Mouse (Mus musculus) liver, adult 2 months (tissue): ENCODE results near the gene Gm44805. TPM values are rescaled to one million over a fixed set of nuclear protein-coding genes. Genes with fewer than 3 reads are reported as not detected.

Experiments
- DNase-seq: peaks from one replicate; pipeline ENCODE4 v3.0.0-alpha.2; 2011; ENCODE audit warnings: low read depth, low spot score; ENCODE audit errors: extremely low read depth
- H3K27ac ChIP-seq: fragments of 200-500 bp; replicated peaks from 2 replicates; pipeline ENCODE4 v1.5.1; 2012; ENCODE audit warnings: low read depth, mild to moderate bottlenecking, control low read depth, inconsistent platforms, low read length; ENCODE audit not compliant: insufficient read depth
- H3K27me3 ChIP-seq: fragments of 200-500 bp; 2 replicates; pipeline ENCODE4 v1.6.1; 2012; ENCODE audit warnings: mild to moderate bottlenecking, moderate library complexity, low read length, inconsistent platforms; ENCODE audit not compliant: control insufficient read depth, insufficient read depth
- H3K36me3 ChIP-seq: fragments of 200-500 bp; 2 replicates; pipeline ENCODE4 v1.6.1; 2012; ENCODE audit warnings: low read length, inconsistent platforms; ENCODE audit not compliant: control insufficient read depth, insufficient read depth
- H3K4me1 ChIP-seq: fragments of 200-500 bp; 2 replicates; pipeline ENCODE4 v1.6.1; 2011; ENCODE audit warnings: low read length; ENCODE audit not compliant: control insufficient read depth, insufficient read depth
- H3K4me3 ChIP-seq: fragments of 200-500 bp; 2 replicates; pipeline ENCODE4 v1.5.1; 2011; ENCODE audit warnings: low read depth, mild to moderate bottlenecking, control low read depth, low read length, moderate library complexity; ENCODE audit not compliant: insufficient read depth
- H3K79me2 ChIP-seq: fragments of 200-500 bp; 2 replicates; pipeline ENCODE4 v1.6.1; 2012; ENCODE audit warnings: inconsistent platforms, mild to moderate bottlenecking, low read length, moderate library complexity; ENCODE audit not compliant: control insufficient read depth, insufficient read depth
- H3K9ac ChIP-seq: fragments of 200-500 bp; 2 replicates; pipeline ENCODE4 v1.6.1; 2012; ENCODE audit warnings: low read depth, mild to moderate bottlenecking, control low read depth, inconsistent platforms, low read length
- CTCF ChIP-seq: fragments of 200-500 bp; IDR thresholded peaks from 2 replicates; pipeline ENCODE4 v1.5.1; 2011; ENCODE audit warnings: low read depth, low read length, control low read depth
- POLR2A ChIP-seq: fragments of 200-500 bp; IDR thresholded peaks from 2 replicates; pipeline ENCODE4 v1.6.1; 2011; ENCODE audit warnings: low read length, control low read depth; ENCODE audit not compliant: insufficient read depth; ENCODE audit errors: extremely low read depth
- WGBS: fragments of 180-500 bp; shearing (Covaris S2); methylation state at CpG from one replicate; pipeline ENCODE4 v1.1.7; 2018; 5-methylcytosine and 5-hydroxymethylcytosine counted together
- polyA plus RNA-seq: library from polyadenylated mRNA; depleted of rRNA; stranded (reverse); fragments of >200 nt; gene quantifications from 2 replicates; pipeline ENCODE4 v1.2.3, GENCODE M21; 2012
- total RNA-seq: library from RNA; depleted of rRNA; stranded (reverse); fragments of >200 nt; gene quantifications from 2 replicates; pipeline ENCODE4 v1.2.3, GENCODE M21; 2014

Gm44805 gene
- total and polyA plus RNA-seq, 2 experiments, result 38.2 to 86.3 TPM

DNA sequence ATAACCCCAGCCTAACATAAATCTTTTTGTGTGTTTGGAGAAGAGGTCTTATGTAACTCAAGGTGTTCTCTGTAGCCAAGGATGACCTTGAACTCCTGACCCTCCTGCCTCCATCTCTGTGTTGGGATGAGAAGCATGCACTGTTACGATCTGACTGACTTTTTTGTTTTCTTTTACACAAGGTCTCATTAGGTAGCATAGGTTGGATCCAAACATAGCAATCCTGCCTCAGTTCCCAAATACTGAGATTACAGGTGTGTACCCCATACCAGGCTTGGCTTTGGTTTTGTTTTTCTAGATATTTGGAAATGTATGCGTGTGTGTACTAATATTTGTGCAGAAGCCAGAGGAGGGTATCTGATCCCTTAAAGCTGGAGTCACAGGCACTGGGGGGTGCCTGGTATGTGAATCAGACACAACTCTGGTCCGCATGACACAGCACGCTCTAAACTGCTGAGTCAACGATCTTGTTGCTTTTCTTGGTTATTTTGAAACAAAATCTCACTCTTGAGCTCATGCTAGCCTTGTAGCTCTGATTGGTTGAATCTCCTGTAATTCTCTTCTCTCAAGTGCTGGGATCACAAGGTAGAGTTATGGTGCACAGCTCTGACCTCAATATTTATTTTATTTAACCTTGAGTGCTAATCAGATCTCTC lies 37.2 kb upstream of the Gm44805 start:
- no peak overlapping the region for H3K4me3 ChIP-seq
- TF ChIP-seq CTCF, result no peak
- TF ChIP-seq POLR2A, result no peak
- no peak overlapping the region for H3K27ac ChIP-seq
- WGBS, result 78% methylated on average over 5 of the region's 5 CpGs
- H3K36me3 ChIP-seq, result peaks cover 2% of the 10 kb centered on the region; the same call in 1 of the 2 replicates
- H3K79me2 ChIP-seq, result 0 out of 2 replicates have a peak, but pooled peaks cover 3% of the 10 kb centered on the region
- H3K27me3 ChIP-seq, result no peaks in the 10 kb centered on the region
- peaks cover 6% of the 10 kb centered on the region for H3K4me1 ChIP-seq
- no peak overlapping the region for H3K9ac ChIP-seq
- no peak for DNase-seq

DNA sequence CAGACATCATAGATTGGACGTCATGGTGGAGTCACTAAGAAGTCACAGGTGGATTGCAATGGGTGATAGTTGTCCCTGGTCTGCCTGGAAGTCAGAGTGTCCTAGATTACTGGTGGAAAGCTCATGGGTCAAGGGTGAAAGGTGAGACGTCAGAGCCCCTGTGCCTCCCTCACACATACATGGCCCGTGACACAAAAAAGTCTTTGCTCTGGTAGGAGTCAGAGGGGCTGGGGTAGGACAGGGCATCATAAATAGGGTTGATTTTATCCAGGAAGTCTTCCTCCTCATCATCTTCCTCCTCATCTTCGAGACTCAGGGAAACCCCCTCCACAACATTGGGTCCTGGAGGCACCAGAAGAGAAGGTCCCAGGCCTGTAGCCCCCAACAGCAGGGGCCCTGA lies 36.1 kb upstream of the Gm44805 start:
- WGBS, result 81% methylated on average over 4 of the region's 4 CpGs

DNA sequence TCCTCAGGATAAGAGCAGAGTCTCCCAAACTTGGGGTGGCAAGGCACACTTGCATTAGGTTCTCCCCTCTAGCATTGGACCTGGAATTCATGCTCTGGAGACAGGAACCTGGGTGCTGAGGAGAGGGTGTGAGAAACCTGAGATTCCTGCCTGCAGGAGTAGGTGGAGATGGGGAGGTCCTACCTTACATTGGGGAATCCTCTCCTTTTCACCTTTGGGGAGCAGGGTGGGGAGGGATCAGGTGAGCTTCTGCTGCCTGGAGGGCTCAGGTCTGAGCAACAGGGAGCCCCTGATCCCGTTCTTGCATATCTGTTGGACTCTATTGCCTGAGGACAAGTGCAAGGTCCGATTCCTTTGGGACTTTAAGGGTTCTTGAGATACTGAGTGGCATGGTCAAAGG lies 35.6 kb upstream of the Gm44805 start:
- no peak for TF ChIP-seq POLR2A
- no peak for TF ChIP-seq CTCF
- H3K4me1 ChIP-seq, result peaks cover 6% of the 10 kb centered on the region
- no peak overlapping the region for H3K27ac ChIP-seq
- H3K9ac ChIP-seq, result no peak overlapping the region
- WGBS, result 69% methylated on average over 2 of the region's 2 CpGs
- 0 out of 2 replicates have a peak, but pooled peaks cover 3% of the 10 kb centered on the region for H3K79me2 ChIP-seq
- H3K36me3 ChIP-seq, result peaks cover 5% of the 10 kb centered on the region; the same call in 1 of the 2 replicates
- no peak for DNase-seq
- no peaks in the 10 kb centered on the region for H3K27me3 ChIP-seq
- H3K4me3 ChIP-seq, result no peak overlapping the region

More for the DNA sequence above, 36.1 kb upstream of the Gm44805 start:
- TF ChIP-seq CTCF (no peak), POLR2A (no peak)
- no peak for DNase-seq
- Histone ChIP-seq H3K27me3 (no peaks in the 10 kb centered on the region), H3K9ac (no peak overlapping the region), H3K4me1 (peaks cover 6% of the 10 kb centered on the region), H3K79me2 (0 out of 2 replicates have a peak, but pooled peaks cover 3% of the 10 kb centered on the region), H3K4me3 (no peak overlapping the region), H3K27ac (no peak overlapping the region), H3K36me3 (peaks cover 3% of the 10 kb centered on the region; the same call in 1 of the 2 replicates)

DNA sequence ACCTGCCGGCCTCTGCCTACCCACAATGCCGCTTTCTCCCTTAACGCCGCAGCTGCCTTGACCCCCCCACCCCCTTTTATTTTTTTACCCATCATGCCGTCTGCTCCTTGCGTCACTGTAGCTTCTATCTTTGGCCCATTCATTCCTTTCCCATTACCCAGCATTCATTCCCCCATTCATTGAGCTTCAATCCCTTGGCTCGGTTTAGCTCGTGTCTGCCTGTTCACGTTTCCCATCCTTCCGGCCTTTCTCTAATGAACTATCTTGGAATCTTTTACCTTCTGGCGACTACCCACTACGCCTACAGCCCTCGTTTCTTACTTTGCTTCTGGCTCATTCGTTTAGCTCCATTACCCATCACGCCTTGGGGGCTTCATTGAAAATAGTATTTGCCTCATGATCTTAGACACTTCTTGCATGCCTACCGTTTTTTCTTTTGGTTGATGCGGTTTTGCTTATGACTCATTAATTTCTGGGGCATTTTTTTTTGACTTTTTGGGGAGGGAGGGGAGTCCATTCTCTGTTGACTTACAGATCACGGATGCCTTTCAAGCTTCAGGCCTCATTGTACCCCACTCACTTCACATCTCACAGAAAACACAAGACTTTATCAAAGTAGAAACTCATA lies 34.9 kb upstream of the Gm44805 start:
- 6% methylated on average over 18 of the region's 18 CpGs for WGBS
- H3K4me1 ChIP-seq, result peaks cover 6% of the 10 kb centered on the region
- TF ChIP-seq CTCF, result no peak
- TF ChIP-seq POLR2A, result no peak
- 0 out of 2 replicates have a peak, but pooled peaks cover 3% of the 10 kb centered on the region for H3K79me2 ChIP-seq
- DNase-seq, result peak; percentile 85
- H3K27ac ChIP-seq, result peak overlapping the region; percentile 87
- peaks cover 5% of the 10 kb centered on the region; the same call in 1 of the 2 replicates for H3K36me3 ChIP-seq
- peak overlapping the region; percentile 68 for H3K9ac ChIP-seq
- peak overlapping the region; percentile 63 for H3K4me3 ChIP-seq
- H3K27me3 ChIP-seq, result no peaks in the 10 kb centered on the region

DNA sequence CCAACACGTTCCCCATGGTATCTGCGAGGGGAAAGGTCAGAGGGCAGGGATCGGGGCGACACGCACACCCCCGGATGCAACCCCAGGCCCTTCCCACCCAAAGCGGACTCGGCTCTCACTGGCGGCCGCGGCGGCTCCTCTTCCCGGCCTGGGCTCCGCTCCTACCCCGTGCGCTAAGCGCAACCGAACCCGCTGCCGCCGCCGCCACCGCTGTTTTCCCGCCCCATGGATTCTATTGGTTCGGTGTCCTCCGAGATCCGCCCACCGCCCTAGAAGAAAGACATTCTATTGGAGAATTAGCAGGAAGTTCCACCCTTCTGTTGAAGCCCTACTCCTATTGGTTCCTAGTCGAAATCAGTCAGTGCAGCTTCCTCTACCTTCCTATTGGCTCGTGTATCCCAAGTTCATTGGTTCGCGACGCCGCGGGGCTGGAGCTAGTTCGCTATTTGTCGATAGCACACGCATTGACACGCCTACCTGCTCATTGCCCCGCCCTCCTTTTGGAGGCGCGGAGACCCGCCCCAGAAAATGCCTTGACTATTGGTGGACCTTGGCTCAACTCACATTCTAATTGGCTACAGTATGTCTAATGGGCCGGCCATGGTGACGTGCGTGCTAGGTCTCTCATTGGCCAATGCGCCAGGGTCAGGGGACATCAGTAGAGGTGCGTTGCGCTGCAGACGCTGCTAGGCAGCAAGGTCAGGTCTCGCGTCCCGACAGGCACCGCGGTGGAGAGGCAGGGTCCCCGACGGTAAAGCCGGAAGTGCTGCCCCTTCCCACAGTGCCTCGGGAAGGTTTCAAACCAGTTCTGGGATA lies 34.2 kb upstream of the Gm44805 start, which contains the start of gene Tomm40:
Tomm40 (minus strand) TSS at position 200 of the 816 bp plus-strand sequence.
- H3K27me3 ChIP-seq, result no peaks in the 10 kb centered on the region
- H3K4me1 ChIP-seq, result peaks cover 6% of the 10 kb centered on the region
- peak within 1 kb of the TSS; percentile 93 for H3K4me3 ChIP-seq
- WGBS, result under 1% methylated on average over 59 of the region's 59 CpGs
- H3K79me2 ChIP-seq, result 0 out of 2 replicates have a peak, but pooled peaks cover 3% of the 10 kb centered on the region
- H3K27ac ChIP-seq, result peak within 1 kb of the TSS; percentile 87
- no peak for TF ChIP-seq CTCF
- TF ChIP-seq POLR2A, result peak; percentile 69; the same call in 1 of the 2 replicates
- peak within 1 kb of the TSS; percentile 92 for H3K9ac ChIP-seq
- H3K36me3 ChIP-seq, result peaks cover 5% of the 10 kb centered on the region; the same call in 1 of the 2 replicates
- peak; percentile 100 for DNase-seq
